Mouse (Mus musculus): Measurements from ENCODE around the gene Mipol1. TPM values are rescaled to one million over a fixed set of nuclear protein-coding genes. Genes with fewer than 3 reads are reported as not detected.
A peak's percentile ranks its signal among the peaks of the same experiment; 100 is the strongest.
"Not testable (repeated sequence)": the region's sequence is repeated elsewhere in the genome, so short reads cannot be mapped to it uniquely, and the experiment has no call there.

Mipol1 gene
- total RNA-seq, 2 experiments from 2014 or later = 3.0 to 3.4 TPM

GRCm38 (mm10) chr12:57204276-57204851 is 25.9 kb upstream of the Mipol1 start:
- Histone ChIP-seq H3K4me3 (no peak overlapping the region), H3K27ac (no peak overlapping the region)
- intact Hi-C loops (cut with DNase I) = no loop called here
- no peak for TF ChIP-seq CTCF (IDR thresholded peaks at IDR 0.05)
- DNase-seq = no peak

- TF ChIP-seq CTCF (IDR thresholded peaks at IDR 0.05) = no peak
- intact Hi-C loops (cut with DNase I) = no loop called here
- peak; percentile 44 for DNase-seq
- Histone ChIP-seq H3K27ac (peak overlapping the region; percentile 75), H3K4me3 (peak overlapping the region; percentile 74)
Observed at GRCm38 (mm10) chr12:57211353-57212311, 18.6 kb upstream of the Mipol1 start.

GRCm38 (mm10) chr12:57212463-57212862 is 17.8 kb upstream of the Mipol1 start:
- H3K4me3 ChIP-seq; intact Hi-C loops (cut with DNase I); DNase-seq; H3K27ac ChIP-seq: not testable (repeated sequence)

GRCm38 (mm10) chr12:57226411-57226810 is 3.8 kb upstream of the Mipol1 start:
- DNase-seq = no peak
- no peak overlapping the region for H3K4me3 ChIP-seq
- intact Hi-C loops (cut with DNase I) = no loop called here
- H3K27ac ChIP-seq = no peak overlapping the region
- no peak for TF ChIP-seq CTCF (IDR thresholded peaks at IDR 0.05)

GRCm38 (mm10) chr12:57227776-57228175 is 2.5 kb upstream of the Mipol1 start:
- TF ChIP-seq CTCF (IDR thresholded peaks at IDR 0.05) = no peak
- peak; percentile 27 for DNase-seq
- intact Hi-C loops (cut with DNase I) = no loop called here
- no peak overlapping the region for H3K4me3 ChIP-seq
- H3K27ac ChIP-seq = peak overlapping the region; percentile 56

- intact Hi-C loops (cut with DNase I) = no loop called here
Observed at GRCm38 (mm10) chr12:57229703-57230102, 524 bp upstream of the Mipol1 start.

GRCm38 (mm10) chr12:57231085-57231875 is 1.1 kb downstream of the Mipol1 start:
- intact Hi-C loops (cut with DNase I) = no loop called here
- TF ChIP-seq CTCF (IDR thresholded peaks at IDR 0.05) = peak; percentile 27; the same call in 1 of the 2 replicates
- DNase-seq = peak; percentile 34
- peak overlapping the region; percentile 97 for H3K4me3 ChIP-seq
- H3K27ac ChIP-seq = peak overlapping the region; percentile 98

More at GRCm38 (mm10) chr12:57229703-57230102, 524 bp upstream of the Mipol1 start:
- Histone ChIP-seq H3K27ac (peak overlapping the region; percentile 98), H3K4me3 (peak overlapping the region; percentile 97)
- DNase-seq = no peak
- TF ChIP-seq CTCF (IDR thresholded peaks at IDR 0.05) = no peak

- TF ChIP-seq CTCF (IDR thresholded peaks at IDR 0.05) = peak; percentile 44
- intact Hi-C loops (cut with DNase I) = no loop called here
- Histone ChIP-seq H3K4me3 (peak overlapping the region; percentile 38; the same call in 1 of the 2 replicates), H3K27ac (peak overlapping the region; percentile 72)
- peak; percentile 72 for DNase-seq
Observed at GRCm38 (mm10) chr12:57233386-57233785, 3.2 kb downstream of the Mipol1 start.

- no peak for DNase-seq
- no peak for TF ChIP-seq CTCF (IDR thresholded peaks at IDR 0.05)
- Histone ChIP-seq H3K27ac (no peak overlapping the region), H3K4me3 (no peak overlapping the region)
- intact Hi-C loops (cut with DNase I) = no loop called here
Observed at GRCm38 (mm10) chr12:57243671-57244495, 13.7 kb downstream of the Mipol1 start.

GRCm38 (mm10) chr12:57258572-57258971 is 28.3 kb downstream of the Mipol1 start:
- intact Hi-C loops (cut with DNase I) = no loop called here
- peak; percentile 34 for TF ChIP-seq CTCF (IDR thresholded peaks at IDR 0.05)
- no peak for DNase-seq
- no peak overlapping the region for H3K4me3 ChIP-seq
- no peak overlapping the region for H3K27ac ChIP-seq

- TF ChIP-seq CTCF (IDR thresholded peaks at IDR 0.05) = no peak
- no peak for DNase-seq
- intact Hi-C loops (cut with DNase I) = no loop called here
- Histone ChIP-seq H3K4me3 (no peak overlapping the region), H3K27ac (no peak overlapping the region)
Observed at GRCm38 (mm10) chr12:57275456-57275855, 45.2 kb downstream of the Mipol1 start.
